Mouse (Mus musculus) midbrain, postnatal 0 days (tissue): Measurements from ENCODE around the gene Kdm6b. TPM values are rescaled to one million over a fixed set of nuclear protein-coding genes. Genes with fewer than 3 reads are reported as not detected.

ENCODE experiments used
- ATAC-seq: fragments of 200-750 bp; cut with Nextera tagmentation; 2 replicates; pipeline ENCODE4 v1.8.0; 2017; ENCODE audit warnings: moderate number of reproducible peaks, mild to moderate bottlenecking, moderate TSS enrichment, moderate library complexity; ENCODE audit not compliant: low FRiP score
- DNase-seq: peaks from one replicate; pipeline ENCODE4 v3.0.0-alpha.2; 2015; ENCODE audit warnings: low spot score
- H3K27ac ChIP-seq: fragments of 300-500 bp; sonication (generic); 2 replicates; pipeline ENCODE4 v1.5.1; 2014; ENCODE audit warnings: low read depth, mild to moderate bottlenecking, low read length, mixed read lengths
- H3K27me3 ChIP-seq: fragments of 300-500 bp; sonication (generic); 2 replicates; pipeline ENCODE4 v1.6.1; 2014; ENCODE audit warnings: low read length, control low read depth, mixed read lengths; ENCODE audit not compliant: insufficient read depth
- H3K36me3 ChIP-seq: fragments of 300-500 bp; sonication (generic); 2 replicates; pipeline ENCODE4 v1.6.1; 2014; ENCODE audit warnings: low read length, control low read depth, mixed read lengths; ENCODE audit not compliant: insufficient read depth
- H3K4me1 ChIP-seq: fragments of 300-500 bp; sonication (generic); 2 replicates; pipeline ENCODE4 v1.6.1; 2014; ENCODE audit warnings: mild to moderate bottlenecking, control low read depth, antibody characterized with exemption, low read length, mixed read lengths; ENCODE audit not compliant: insufficient read depth
- H3K4me2 ChIP-seq: fragments of 300-500 bp; sonication (generic); 2 replicates; pipeline ENCODE4 v1.6.1; 2014; ENCODE audit warnings: low read depth, mild to moderate bottlenecking, low read length, mixed read lengths; ENCODE audit not compliant: poor library complexity, severe bottlenecking
- H3K4me3 ChIP-seq: fragments of 300-500 bp; sonication (generic); 2 replicates; pipeline ENCODE4 v1.5.1; 2014; ENCODE audit warnings: low read depth, mild to moderate bottlenecking, low read length, moderate library complexity
- H3K9ac ChIP-seq: fragments of 300-500 bp; sonication (generic); replicated peaks from 2 replicates; pipeline ENCODE4 v1.6.1; 2014; ENCODE audit warnings: mild to moderate bottlenecking, low read length, moderate library complexity, mixed read lengths; ENCODE audit not compliant: poor library complexity, severe bottlenecking
- H3K9me3 ChIP-seq: fragments of 300-500 bp; sonication (generic); 2 replicates; pipeline ENCODE4 v1.6.1; 2016; ENCODE audit warnings: low read length, control low read depth
- CTCF ChIP-seq: IDR thresholded peaks from 2 replicates; pipeline ENCODE4 v1.5.1; 2016; ENCODE audit warnings: antibody characterized with exemption, mild to moderate bottlenecking
- WGBS: fragments of 180-500 bp; shearing (Covaris S2); extraction: QIAGEN DNeasy Blood & Tissue Kit; methylation state at CpG from one replicate; pipeline ENCODE4 v1.1.7; 2014; 5-methylcytosine and 5-hydroxymethylcytosine counted together
- polyA plus RNA-seq: library from polyadenylated mRNA; unstranded; fragments of >200 nt; fragmentation: Nextera tagmentation; extraction: Ambion mirVana; gene quantifications from 2 replicates; pipeline ENCODE4 v1.2.1, GENCODE M21; 2015
- total RNA-seq: library from RNA; depleted of rRNA; stranded (reverse); fragments of >200 nt; gene quantifications from 2 replicates; pipeline ENCODE4 v1.2.3, GENCODE M21; 2014

Gene Kdm6b
- total and polyA plus RNA-seq, 2 experiments from 2014 or later, result 14.5 to 22.7 TPM

DNA sequence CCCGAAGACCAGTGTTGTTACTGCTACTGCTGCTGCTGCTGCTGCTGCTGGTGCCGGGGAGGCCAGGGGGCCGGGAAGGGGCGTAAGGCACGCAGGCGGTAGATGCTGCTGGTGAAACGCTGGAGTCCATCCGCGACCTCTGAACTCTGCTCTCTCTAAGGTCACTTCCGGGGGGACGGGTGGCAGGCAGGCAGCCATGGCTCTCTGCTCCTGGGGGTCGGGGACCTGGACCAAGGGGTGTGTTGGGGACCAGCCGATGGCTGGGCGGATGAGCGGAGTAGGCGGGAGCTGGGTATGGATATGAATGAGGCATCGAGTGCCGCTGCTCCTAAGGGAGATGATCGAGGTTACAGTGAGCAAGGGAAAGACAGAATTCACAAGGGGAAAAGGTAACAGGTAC, 7.2 kb downstream of the Kdm6b start:
- WGBS, result 89% methylated on average over 19 of the region's 19 CpGs
- H3K4me1 ChIP-seq, result peaks cover 7% of the 10 kb centered on the region
- no peaks in the 10 kb centered on the region for H3K27me3 ChIP-seq
- H3K27ac ChIP-seq, result no peak overlapping the region
- no peaks in the 10 kb centered on the region for H3K9me3 ChIP-seq
- H3K9ac ChIP-seq, result no peak overlapping the region
- H3K36me3 ChIP-seq, result peaks cover 59% of the 10 kb centered on the region
- no peak overlapping the region for H3K4me3 ChIP-seq
- ATAC-seq (no peak), DNase-seq (no peak)
- no peak overlapping the region for H3K4me2 ChIP-seq
- no peak for TF ChIP-seq CTCF

DNA sequence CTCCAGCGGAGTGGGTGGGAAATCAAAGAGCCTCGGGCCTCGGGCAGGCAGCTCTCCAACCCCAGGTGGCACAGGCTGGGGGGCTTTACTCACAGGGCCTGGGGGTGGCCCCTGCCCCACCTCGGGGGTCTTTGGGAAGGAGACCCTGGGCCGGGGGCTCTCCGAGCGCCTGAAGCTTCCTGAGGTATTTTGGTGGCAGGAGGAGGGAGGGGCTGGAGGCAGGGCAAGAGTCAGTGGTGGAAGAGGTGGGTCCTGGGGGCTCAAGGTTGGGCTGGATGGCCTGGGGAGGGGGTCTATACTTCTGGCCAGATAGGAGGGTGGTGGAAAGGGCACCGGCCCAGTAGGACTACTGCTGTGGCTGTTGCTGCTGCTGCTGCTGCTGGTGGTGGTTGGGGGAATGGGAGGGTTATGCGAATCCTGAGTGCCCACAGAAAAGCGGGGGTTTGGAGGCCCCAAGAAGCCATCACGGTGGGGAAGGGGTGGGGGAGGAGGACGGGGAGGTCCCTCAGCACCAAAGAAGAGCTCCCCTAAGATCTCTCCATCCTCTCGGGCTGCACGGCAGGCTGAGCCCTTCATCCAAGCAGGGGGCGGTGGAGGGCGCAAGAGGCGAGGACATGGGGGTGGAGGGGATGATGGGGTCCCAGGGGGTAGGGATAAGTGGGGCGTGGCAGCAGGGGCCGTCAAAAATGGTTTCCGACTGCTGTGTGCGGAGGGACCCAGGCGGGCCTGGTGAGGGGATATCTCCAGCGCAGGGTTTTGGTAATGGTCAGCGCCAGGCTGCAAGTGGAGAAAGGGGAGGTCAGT, 7.9 kb downstream of the Kdm6b start:
- no peak for ATAC-seq
- TF ChIP-seq CTCF, result no peak
- peaks cover 7% of the 10 kb centered on the region for H3K4me1 ChIP-seq
- WGBS, result 92% methylated on average over 24 of the region's 24 CpGs
- H3K4me3 ChIP-seq, result no peak overlapping the region
- H3K36me3 ChIP-seq, result peaks cover 59% of the 10 kb centered on the region
- H3K27ac ChIP-seq, result no peak overlapping the region
- H3K9me3 ChIP-seq, result no peaks in the 10 kb centered on the region
- DNase-seq, result no peak
- H3K27me3 ChIP-seq, result no peaks in the 10 kb centered on the region
- H3K4me2 ChIP-seq, result no peak overlapping the region
- H3K9ac ChIP-seq, result no peak overlapping the region

DNA sequence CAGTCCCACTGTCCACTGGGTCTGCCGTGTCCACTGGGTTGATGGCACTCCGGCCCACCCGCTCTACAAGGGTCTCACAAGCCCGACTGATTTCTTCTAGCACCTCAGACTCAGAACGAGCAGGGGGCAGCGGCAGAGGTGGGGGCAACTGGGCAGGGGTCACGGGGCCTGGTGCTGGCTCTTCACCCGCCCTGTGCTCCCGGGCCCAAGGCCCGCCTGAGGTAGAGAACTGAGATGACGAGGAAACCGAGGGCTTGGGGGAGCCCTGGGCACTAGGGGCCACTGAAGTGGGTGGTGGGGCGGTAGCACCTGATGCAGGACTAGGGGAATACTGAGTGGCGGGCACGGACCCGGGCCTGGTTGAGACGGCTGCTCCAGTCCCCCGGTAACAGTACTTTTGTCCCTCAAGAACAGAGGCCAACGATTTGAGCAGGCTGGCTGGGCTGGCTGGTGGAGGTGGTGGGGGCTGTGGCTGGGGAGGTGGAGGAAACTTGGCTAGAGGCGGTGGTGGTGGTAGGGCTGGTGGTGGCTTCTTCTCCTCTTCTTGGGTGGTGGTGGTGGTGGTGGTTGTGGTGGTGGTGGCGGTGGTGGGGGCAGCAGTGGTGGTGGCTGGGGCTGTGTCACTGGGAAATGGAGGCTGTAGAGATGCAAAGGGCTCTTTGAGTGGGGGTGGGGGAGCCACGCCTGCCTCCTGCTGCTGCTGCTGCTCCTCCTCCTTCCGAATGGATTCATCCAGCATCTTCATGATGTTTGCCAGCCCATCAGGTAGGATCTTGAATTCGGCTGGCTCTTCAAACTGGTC, 8.7 kb downstream of the Kdm6b start:
- no peak overlapping the region for H3K27ac ChIP-seq
- WGBS, result 95% methylated on average over 21 of the region's 24 CpGs

DNA sequence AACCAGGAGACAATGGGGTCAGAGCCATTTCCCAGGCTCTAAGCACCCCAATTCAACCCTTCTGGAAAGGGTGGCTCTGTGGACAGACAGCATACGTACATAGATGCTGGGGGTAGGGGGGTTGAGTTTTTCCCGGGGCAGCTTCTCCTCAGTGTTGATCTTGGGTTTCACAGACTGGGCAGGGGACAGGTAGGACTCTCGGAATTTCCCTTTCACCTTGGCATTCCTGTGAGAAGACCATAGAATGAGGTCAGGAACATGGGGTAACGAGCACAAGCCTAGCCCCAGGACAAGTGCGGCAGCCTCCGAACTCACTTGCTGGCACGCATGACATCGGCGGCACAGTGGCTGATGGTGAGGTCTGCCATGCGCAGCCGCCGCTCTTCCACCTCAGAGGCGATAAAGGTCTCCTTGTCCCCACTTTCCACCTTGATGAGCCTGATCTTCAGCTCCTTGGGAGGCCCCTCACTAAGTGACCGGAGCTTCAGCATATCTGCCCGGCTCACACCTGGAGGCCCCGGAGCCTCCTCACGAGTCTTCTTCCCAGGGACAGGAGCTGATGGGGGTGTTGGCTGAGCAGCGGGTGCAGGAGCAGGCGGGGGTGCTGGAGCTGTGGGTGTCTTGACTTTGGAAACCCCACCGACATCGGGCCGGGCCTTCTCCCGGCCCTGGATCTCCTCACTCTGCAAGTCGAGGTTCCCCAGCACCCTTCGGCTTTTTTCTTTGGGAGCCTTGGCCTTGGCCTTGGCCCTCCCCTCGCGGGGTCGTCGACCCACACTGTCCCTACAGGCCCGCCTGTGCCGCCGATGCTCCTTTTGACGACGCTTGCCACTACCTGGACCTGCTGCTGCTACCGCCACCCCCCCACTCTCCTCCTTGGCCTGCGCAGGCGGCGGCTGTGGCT, 9.5 kb downstream of the Kdm6b start:
- Histone ChIP-seq H3K4me2 (no peak overlapping the region), H3K9ac (no peak overlapping the region), H3K27ac (no peak overlapping the region), H3K4me3 (no peak overlapping the region), H3K27me3 (no peaks in the 10 kb centered on the region), H3K36me3 (peaks cover 71% of the 10 kb centered on the region), H3K4me1 (peaks cover 7% of the 10 kb centered on the region), H3K9me3 (no peaks in the 10 kb centered on the region)
- no peak for DNase-seq
- 92% methylated on average over 38 of the region's 38 CpGs for WGBS
- no peak for TF ChIP-seq CTCF
- ATAC-seq, result no peak

More for the DNA sequence above, 8.7 kb downstream of the Kdm6b start:
- no peak overlapping the region for H3K9ac ChIP-seq
- ATAC-seq (no peak), DNase-seq (no peak)
- H3K9me3 ChIP-seq, result no peaks in the 10 kb centered on the region
- H3K4me3 ChIP-seq, result no peak overlapping the region
- no peaks in the 10 kb centered on the region for H3K27me3 ChIP-seq
- H3K4me2 ChIP-seq, result no peak overlapping the region
- no peak for TF ChIP-seq CTCF
- peaks cover 66% of the 10 kb centered on the region for H3K36me3 ChIP-seq
- H3K4me1 ChIP-seq, result peaks cover 7% of the 10 kb centered on the region

DNA sequence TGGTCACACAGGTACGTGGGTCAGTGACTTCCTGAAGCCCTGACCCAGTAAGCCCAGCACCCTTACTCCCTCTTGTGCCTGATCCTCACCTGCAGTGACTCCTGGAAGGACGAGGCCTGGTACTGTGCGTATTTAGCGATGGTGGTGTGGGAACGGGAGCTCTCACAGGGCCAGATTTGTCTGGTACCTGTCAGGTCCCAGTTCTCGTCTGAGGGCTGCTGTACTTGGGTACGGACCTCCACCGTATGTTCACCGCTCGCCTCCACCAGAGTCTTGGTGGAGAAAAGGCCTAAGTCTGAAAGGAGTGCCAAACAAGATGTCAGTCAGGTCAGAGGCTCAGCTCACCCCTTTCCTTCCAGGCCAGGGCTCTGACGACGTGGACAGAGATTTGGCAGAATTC, 11.5 kb downstream of the Kdm6b start:
- ATAC-seq (no peak), DNase-seq (no peak)
- 85% methylated on average over 12 of the region's 12 CpGs for WGBS
- TF ChIP-seq CTCF, result no peak
- H3K4me1 ChIP-seq, result no peaks in the 10 kb centered on the region
- H3K9me3 ChIP-seq, result no peaks in the 10 kb centered on the region
- no peak overlapping the region for H3K9ac ChIP-seq
- H3K27ac ChIP-seq, result no peak overlapping the region
- H3K4me2 ChIP-seq, result no peak overlapping the region
- peaks cover 64% of the 10 kb centered on the region for H3K36me3 ChIP-seq
- no peak overlapping the region for H3K4me3 ChIP-seq
- H3K27me3 ChIP-seq, result no peaks in the 10 kb centered on the region
